Comparison of ENCODE assay signal across 8 mouse cellular contexts in the genomic region with DNA sequence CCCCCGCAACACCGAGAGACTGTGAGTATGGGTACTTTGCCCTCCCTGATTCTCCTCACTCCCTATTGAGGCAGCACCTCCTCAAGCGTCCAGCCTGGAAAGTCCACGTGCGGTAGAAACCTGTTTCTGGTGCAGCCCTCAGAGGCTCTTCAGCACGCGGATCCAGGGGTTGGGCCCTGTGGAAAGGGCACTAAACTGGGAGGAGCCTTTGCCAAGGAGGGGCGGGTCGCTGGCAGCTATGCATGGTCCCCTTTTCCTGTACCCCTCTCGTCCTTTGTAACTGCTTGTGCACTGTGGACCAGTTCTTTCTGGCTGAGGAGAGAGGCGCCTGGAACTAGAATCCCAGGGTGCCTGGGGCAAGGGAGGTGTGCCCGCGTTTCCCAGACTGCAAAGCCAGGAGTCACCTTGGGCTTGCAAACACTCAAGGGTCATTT. TPM values are rescaled to one million over a fixed set of nuclear protein-coding genes. Genes with fewer than 3 reads are reported as not detected.
DNase-seq lines count a peak whose midpoint lies in the region; ATAC-seq and TF ChIP-seq lines count a peak whose summit lies in the region.

No protein-coding gene starts in this region.

- peaks cover 11% of the 10 kb centered on the region for H3K27me3 ChIP-seq in heart, embryonic 10.5 days (ENCODE audit: insufficient read depth, poor library complexity, severe bottlenecking)
- H3K27me3 ChIP-seq in lung, postnatal 0 days (replicated peaks; ENCODE audit: insufficient read depth, low read length) = no peaks in the 10 kb centered on the region
- H3K27me3 ChIP-seq in stomach, embryonic 16.5 days (ENCODE audit: control insufficient read depth, insufficient read depth, low read length) = peaks cover 7% of the 10 kb centered on the region

- TF ChIP-seq EP300 in lung, postnatal 0 days (IDR thresholded peaks at IDR 0.05) = no peak

- H3K4me3 ChIP-seq in heart, embryonic 10.5 days = peak overlapping the region; percentile 80
- peak overlapping the region; percentile 69 for H3K4me3 ChIP-seq in lung, postnatal 0 days (ENCODE audit: low read depth, low read length)
- H3K4me3 ChIP-seq in stomach, embryonic 16.5 days (replicated peaks; ENCODE audit: low read length) = peak overlapping the region; percentile 72

- peak overlapping the region; percentile 81; the same call in 1 of the 2 replicates for H3K27ac ChIP-seq in heart, embryonic 10.5 days
- no peak overlapping the region for H3K27ac ChIP-seq in lung, postnatal 0 days (ENCODE audit: low read length)
- H3K27ac ChIP-seq in stomach, embryonic 16.5 days (ENCODE audit: low read length) = no peak overlapping the region

- peak overlapping the region; percentile 39; the same call in 1 of the 2 replicates for H3K9ac ChIP-seq in lung, postnatal 0 days (replicated peaks; ENCODE audit: low read depth)
- H3K9ac ChIP-seq in stomach, embryonic 16.5 days (ENCODE audit: low read length) = peak overlapping the region; percentile 80

- peak; percentile 4 to 8 for DNase-seq in frontal cortex, postnatal 14 days (ENCODE audit: low spot score in 2 of 2)
- no peak for DNase-seq in frontal cortex, postnatal 25 days (ENCODE audit: low spot score in 2 of 2)
- DNase-seq in adipocyte (ENCODE audit: low spot score) = peak; percentile 10
- DNase-seq in heart, embryonic 10.5 days (ENCODE audit: low spot score) = peak; percentile 76
- DNase-seq in kidney, adult 8-10 months = peak; percentile 82 to 92
- peak; percentile 64 for DNase-seq in lung, postnatal 0 days (ENCODE audit: low spot score)

- H3K4me1 ChIP-seq in heart, embryonic 10.5 days = peaks cover 25% of the 10 kb centered on the region
- H3K4me1 ChIP-seq in lung, postnatal 0 days (ENCODE audit: insufficient read depth, low read depth, low read length) = peaks cover 15% of the 10 kb centered on the region; the same call in 1 of the 2 replicates
- H3K4me1 ChIP-seq in stomach, embryonic 16.5 days (ENCODE audit: control insufficient read depth, insufficient read depth, low read length) = peaks cover 18% of the 10 kb centered on the region; the same call in 1 of the 2 replicates

- H3K36me3 ChIP-seq in heart, embryonic 10.5 days = no peaks in the 10 kb centered on the region
- H3K36me3 ChIP-seq in lung, postnatal 0 days (ENCODE audit: insufficient read depth, low read length) = no peaks in the 10 kb centered on the region
- no peaks in the 10 kb centered on the region for H3K36me3 ChIP-seq in stomach, embryonic 16.5 days (ENCODE audit: control insufficient read depth, insufficient read depth, low read length)

- peak overlapping the region; percentile 96 for H3K4me2 ChIP-seq in lung, postnatal 0 days (replicated peaks; ENCODE audit: low read depth, low read length)
- H3K4me2 ChIP-seq in stomach, embryonic 16.5 days (ENCODE audit: low read depth, low read length) = peak overlapping the region; percentile 76

- no peak for TF ChIP-seq CTCF in lung, postnatal 0 days (IDR thresholded peaks at IDR 0.05)

- ATAC-seq in lung, postnatal 0 days = peak; percentile 29
- no peak for ATAC-seq in stomach, embryonic 16.5 days (ENCODE audit: insufficient read depth, low FRiP score)
- ATAC-seq in erythroblast, adult 5-6 weeks (replicated peaks; ENCODE audit: low FRiP score, poor library complexity, severe bottlenecking) = no peak

- H3K9me3 ChIP-seq in heart, embryonic 10.5 days = no peaks in the 10 kb centered on the region
- no peaks in the 10 kb centered on the region for H3K9me3 ChIP-seq in lung, postnatal 0 days (ENCODE audit: low read length)
- H3K9me3 ChIP-seq in stomach, embryonic 16.5 days (replicated peaks; ENCODE audit: control insufficient read depth, low read length) = no peaks in the 10 kb centered on the region

- 0% methylated on average over 13 of the region's 13 CpGs for WGBS in heart, embryonic 10.5 days
- 2% methylated on average over 13 of the region's 13 CpGs for WGBS in lung, postnatal 0 days
- whole genome bisulfite sequencing in stomach, embryonic 16.5 days = 3% methylated on average over 13 of the region's 13 CpGs

RNA-seq across cellular contexts. Expression of a gene that starts 2.3 kb away (rescaled TPM):
- polyA plus RNA-seq in heart, embryonic 10.5 days (2016; fragmentation: Nextera tagmentation; extraction: Ambion mirVana) = 24.9 and 50.6 TPM in 2 replicates
- 30.7 and 33.6 TPM in 2 replicates for polyA plus RNA-seq in lung, postnatal 0 days (2015; fragmentation: Nextera tagmentation; extraction: Ambion mirVana)
- 16.7 and 20.3 TPM in 2 replicates for polyA plus RNA-seq in stomach, embryonic 16.5 days (2015; fragmentation: Nextera tagmentation; extraction: Ambion mirVana)
- not detected in 2 replicates for total RNA-seq in erythroblast, adult 5-6 weeks (2015; ENCODE audit: low replicate concordance)
- total RNA-seq in erythroblast, adult 5-6 weeks (2017; ENCODE audit: low replicate concordance) = not detected in 2 replicates

Comparison
In these comparisons a context has a peak if more than half of its experiments do, and no peak if none do; other contexts are left out.
1. DNase-seq: peak in frontal cortex, postnatal 14 days (2 of 2), adipocyte (single experiment), heart, embryonic 10.5 days (single experiment), kidney, adult 8-10 months (2 of 2) and lung, postnatal 0 days (single experiment); none in frontal cortex, postnatal 25 days (0 of 2).
2. Peak in every context shown above with its lines, with median percentiles within 50 percentile points of each other: H3K4me3 ChIP-seq.